Mouse (Mus musculus): ENCODE measurements around the gene Itga4. TPM values are rescaled to one million over a fixed set of nuclear protein-coding genes. Genes with fewer than 3 reads are reported as not detected.

The Itga4 gene
- polyA plus RNA-seq, 1 experiment from 2014 or later: 27.7 TPM

GRCm38 (mm10) chr2:79267181-79267580 lies 12.0 kb downstream of the Itga4 start:
- Histone ChIP-seq H3K9ac (no peak overlapping the region), H3K4me1 (replicated peaks) (peaks cover 74% of the 10 kb centered on the region), H3K27ac (replicated peaks) (peak overlapping the region; percentile 31; the same call in 1 of the 2 replicates), H3K27me3 (no peaks in the 10 kb centered on the region), H3K4me3 (replicated peaks) (no peak overlapping the region), H3K9me3 (replicated peaks) (no peaks in the 10 kb centered on the region), H3K4me2 (no peak overlapping the region), H3K36me3 (replicated peaks) (peaks cover 46% of the 10 kb centered on the region)
- 67% methylated on average over 3 of the region's 3 CpGs for WGBS (ENCODE audit: insufficient replicate concordance)
- ATAC-seq (ENCODE audit: insufficient read depth): no peak

- Histone ChIP-seq H3K9ac (no peak overlapping the region), H3K4me2 (peak overlapping the region; percentile 56), H3K27ac (replicated peaks) (peak overlapping the region; percentile 87), H3K9me3 (replicated peaks) (no peaks in the 10 kb centered on the region), H3K36me3 (replicated peaks) (peaks cover 52% of the 10 kb centered on the region), H3K4me3 (replicated peaks) (peak overlapping the region; percentile 8; the same call in 1 of the 2 replicates), H3K27me3 (no peaks in the 10 kb centered on the region), H3K4me1 (replicated peaks) (peaks cover 69% of the 10 kb centered on the region)
- ATAC-seq (ENCODE audit: insufficient read depth): no peak
- 44% methylated on average over 4 of the region's 4 CpGs for WGBS (ENCODE audit: insufficient replicate concordance)
These were observed 13.6 kb downstream of the Itga4 start for GRCm38 (mm10) chr2:79268863-79269262.

GRCm38 (mm10) chr2:79270034-79270535 lies 14.9 kb downstream of the Itga4 start:
- H3K9me3 ChIP-seq (replicated peaks): no peaks in the 10 kb centered on the region
- H3K9ac ChIP-seq: peak overlapping the region; percentile 6; the same call in 1 of the 2 replicates
- peak; percentile 92 for ATAC-seq (ENCODE audit: insufficient read depth)
- H3K4me1 ChIP-seq (replicated peaks): peaks cover 64% of the 10 kb centered on the region
- 5% methylated on average over 3 of the region's 3 CpGs for WGBS (ENCODE audit: insufficient replicate concordance)
- H3K27me3 ChIP-seq: no peaks in the 10 kb centered on the region
- peak overlapping the region; percentile 17 for H3K4me3 ChIP-seq (replicated peaks)
- peaks cover 60% of the 10 kb centered on the region for H3K36me3 ChIP-seq (replicated peaks)
- H3K27ac ChIP-seq (replicated peaks): peak overlapping the region; percentile 87
- H3K4me2 ChIP-seq: peak overlapping the region; percentile 56

GRCm38 (mm10) chr2:79271838-79272237 lies 16.6 kb downstream of the Itga4 start:
- ATAC-seq (ENCODE audit: insufficient read depth): no peak
- no peak overlapping the region for H3K4me3 ChIP-seq (replicated peaks)
- WGBS (ENCODE audit: insufficient replicate concordance): 57% methylated on average over 4 of the region's 4 CpGs
- H3K9ac ChIP-seq: no peak overlapping the region
- H3K4me1 ChIP-seq (replicated peaks): peaks cover 55% of the 10 kb centered on the region
- peaks cover 72% of the 10 kb centered on the region for H3K36me3 ChIP-seq (replicated peaks)
- H3K27me3 ChIP-seq: no peaks in the 10 kb centered on the region
- H3K27ac ChIP-seq (replicated peaks): peak overlapping the region; percentile 5; the same call in 1 of the 2 replicates
- peak overlapping the region; percentile 5; the same call in 1 of the 2 replicates for H3K4me2 ChIP-seq
- H3K9me3 ChIP-seq (replicated peaks): no peaks in the 10 kb centered on the region

- Histone ChIP-seq H3K9ac (no peak overlapping the region), H3K27me3 (no peaks in the 10 kb centered on the region), H3K4me1 (replicated peaks) (no peaks in the 10 kb centered on the region), H3K36me3 (replicated peaks) (peaks cover 78% of the 10 kb centered on the region), H3K4me2 (no peak overlapping the region), H3K27ac (replicated peaks) (no peak overlapping the region), H3K4me3 (replicated peaks) (no peak overlapping the region), H3K9me3 (replicated peaks) (no peaks in the 10 kb centered on the region)
- no peak for ATAC-seq (ENCODE audit: insufficient read depth)
These were observed 23.4 kb downstream of the Itga4 start for GRCm38 (mm10) chr2:79278581-79278980.

- H3K27ac ChIP-seq (replicated peaks): no peak overlapping the region
- no peak overlapping the region for H3K4me3 ChIP-seq (replicated peaks)
- peaks cover 78% of the 10 kb centered on the region for H3K36me3 ChIP-seq (replicated peaks)
- no peak overlapping the region for H3K4me2 ChIP-seq
- H3K9me3 ChIP-seq (replicated peaks): no peaks in the 10 kb centered on the region
- no peaks in the 10 kb centered on the region for H3K27me3 ChIP-seq
- H3K4me1 ChIP-seq (replicated peaks): no peaks in the 10 kb centered on the region
- WGBS (ENCODE audit: insufficient replicate concordance): 86% methylated on average over 4 of the region's 4 CpGs
- no peak overlapping the region for H3K9ac ChIP-seq
- no peak for ATAC-seq (ENCODE audit: insufficient read depth)
These were observed 29.0 kb downstream of the Itga4 start for GRCm38 (mm10) chr2:79284206-79284605.

- WGBS (ENCODE audit: insufficient replicate concordance): 63% methylated on average over 1 of the region's 1 CpGs
- no peak for ATAC-seq (ENCODE audit: insufficient read depth)
- Histone ChIP-seq H3K4me2 (no peak overlapping the region), H3K9me3 (replicated peaks) (no peaks in the 10 kb centered on the region), H3K36me3 (replicated peaks) (peaks cover 86% of the 10 kb centered on the region), H3K4me1 (replicated peaks) (no peaks in the 10 kb centered on the region), H3K4me3 (replicated peaks) (no peak overlapping the region), H3K27me3 (no peaks in the 10 kb centered on the region), H3K9ac (no peak overlapping the region), H3K27ac (replicated peaks) (no peak overlapping the region)
These were observed 34.9 kb downstream of the Itga4 start for GRCm38 (mm10) chr2:79290149-79290548.

- Histone ChIP-seq H3K4me1 (replicated peaks) (no peaks in the 10 kb centered on the region), H3K27ac (replicated peaks) (no peak overlapping the region), H3K36me3 (replicated peaks) (peaks cover 89% of the 10 kb centered on the region), H3K4me2 (no peak overlapping the region), H3K4me3 (replicated peaks) (no peak overlapping the region), H3K9ac (no peak overlapping the region), H3K27me3 (no peaks in the 10 kb centered on the region), H3K9me3 (replicated peaks) (no peaks in the 10 kb centered on the region)
- 82% methylated on average over 8 of the region's 8 CpGs for WGBS (ENCODE audit: insufficient replicate concordance)
- no peak for ATAC-seq (ENCODE audit: insufficient read depth)
These were observed 36.7 kb downstream of the Itga4 start for GRCm38 (mm10) chr2:79291922-79292321.

- H3K4me1 ChIP-seq (replicated peaks): no peaks in the 10 kb centered on the region
- H3K27ac ChIP-seq (replicated peaks): no peak overlapping the region
- WGBS (ENCODE audit: insufficient replicate concordance): 83% methylated on average over 6 of the region's 6 CpGs
- no peaks in the 10 kb centered on the region for H3K27me3 ChIP-seq
- H3K9ac ChIP-seq: no peak overlapping the region
- H3K4me3 ChIP-seq (replicated peaks): no peak overlapping the region
- H3K4me2 ChIP-seq: no peak overlapping the region
- H3K36me3 ChIP-seq (replicated peaks): peaks cover 88% of the 10 kb centered on the region
- H3K9me3 ChIP-seq (replicated peaks): no peaks in the 10 kb centered on the region
- no peak for ATAC-seq (ENCODE audit: insufficient read depth)
These were observed 37.2 kb downstream of the Itga4 start for GRCm38 (mm10) chr2:79292431-79292830.

GRCm38 (mm10) chr2:79302398-79302797 lies 47.2 kb downstream of the Itga4 start:
- no peak overlapping the region for H3K4me2 ChIP-seq
- no peak overlapping the region for H3K4me3 ChIP-seq (replicated peaks)
- no peak overlapping the region for H3K27ac ChIP-seq (replicated peaks)
- H3K9me3 ChIP-seq (replicated peaks): no peaks in the 10 kb centered on the region
- ATAC-seq (ENCODE audit: insufficient read depth): no peak
- no peaks in the 10 kb centered on the region for H3K27me3 ChIP-seq
- H3K4me1 ChIP-seq (replicated peaks): no peaks in the 10 kb centered on the region
- H3K36me3 ChIP-seq (replicated peaks): peaks cover 69% of the 10 kb centered on the region
- no peak overlapping the region for H3K9ac ChIP-seq

- 85% methylated on average over 4 of the region's 4 CpGs for WGBS (ENCODE audit: insufficient replicate concordance)
- H3K9me3 ChIP-seq (replicated peaks): no peaks in the 10 kb centered on the region
- H3K27me3 ChIP-seq: no peaks in the 10 kb centered on the region
- H3K27ac ChIP-seq (replicated peaks): no peak overlapping the region
- H3K4me3 ChIP-seq (replicated peaks): no peak overlapping the region
- H3K4me2 ChIP-seq: no peak overlapping the region
- no peak for ATAC-seq (ENCODE audit: insufficient read depth)
- H3K9ac ChIP-seq: no peak overlapping the region
- H3K4me1 ChIP-seq (replicated peaks): no peaks in the 10 kb centered on the region
- peaks cover 82% of the 10 kb centered on the region for H3K36me3 ChIP-seq (replicated peaks)
These were observed 52.3 kb downstream of the Itga4 start for GRCm38 (mm10) chr2:79307549-79307948.

- Histone ChIP-seq H3K36me3 (replicated peaks) (peaks cover 85% of the 10 kb centered on the region), H3K4me1 (replicated peaks) (no peaks in the 10 kb centered on the region), H3K27ac (replicated peaks) (no peak overlapping the region), H3K9me3 (replicated peaks) (no peaks in the 10 kb centered on the region), H3K4me3 (replicated peaks) (no peak overlapping the region), H3K4me2 (no peak overlapping the region), H3K9ac (no peak overlapping the region), H3K27me3 (no peaks in the 10 kb centered on the region)
- 90% methylated on average over 13 of the region's 13 CpGs for WGBS (ENCODE audit: insufficient replicate concordance)
- ATAC-seq (ENCODE audit: insufficient read depth): no peak
These were observed 54.4 kb downstream of the Itga4 start for GRCm38 (mm10) chr2:79309454-79310118.
